Mouse (Mus musculus) left cerebral cortex, adult 8-10 months (tissue): ENCODE results near the gene Npepl1. TPM values are rescaled to one million over a fixed set of nuclear protein-coding genes. Genes with fewer than 3 reads are reported as not detected.

Experiments
- DNase-seq, 2 experiments: peaks; one replicate each; pipeline ENCODE4 v3.0.0; 2022; ENCODE audit warnings: low spot score in 2 of 2
- total RNA-seq, 4 experiments: library from RNA; stranded (reverse); gene quantifications; 2 replicates each; pipeline ENCODE4 v1.2.4; 2022

Npepl1 gene
- 10 to 100 TPM; 14.2 to 17.9 (median 16.4) TPM for total RNA-seq

- peak in 1 of 2 experiments; percentile 43 for DNase-seq
These were observed at the start of gene Npepl1 for GRCm38 (mm10) chr2:174109991-174110782. Npepl1 (plus strand) TSS chr2:174110349.

- DNase-seq: no peak
These were observed 48.9 kb upstream of the Npepl1 start for GRCm38 (mm10) chr2:174061219-174061618.

GRCm38 (mm10) chr2:174063074-174063473 is 47.1 kb upstream of the Npepl1 start:
- no peak for DNase-seq

- DNase-seq: no peak
These were observed 46.5 kb upstream of the Npepl1 start for GRCm38 (mm10) chr2:174063527-174064211.

- no peak for DNase-seq
These were observed 42.2 kb upstream of the Npepl1 start for GRCm38 (mm10) chr2:174067793-174068419.

GRCm38 (mm10) chr2:174069532-174070049 is 40.6 kb upstream of the Npepl1 start:
- DNase-seq: no peak

GRCm38 (mm10) chr2:174071406-174071805 is 38.7 kb upstream of the Npepl1 start:
- DNase-seq: no peak

GRCm38 (mm10) chr2:174073156-174073790 is 36.9 kb upstream of the Npepl1 start:
- no peak for DNase-seq

- no peak for DNase-seq
These were observed 35.5 kb upstream of the Npepl1 start for GRCm38 (mm10) chr2:174074621-174075020.

- peak in 1 of 2 experiments; percentile 10 for DNase-seq
These were observed 35.0 kb upstream of the Npepl1 start for GRCm38 (mm10) chr2:174075072-174075570.

GRCm38 (mm10) chr2:174075673-174076432 is 34.3 kb upstream of the Npepl1 start, which contains the start of gene Stx16:
Stx16 (plus strand) TSS chr2:174076308.
- peak; percentile 85 to 97 for DNase-seq

GRCm38 (mm10) chr2:174076433-174076824 is 33.7 kb upstream of the Npepl1 start:
- no peak for DNase-seq

GRCm38 (mm10) chr2:174077004-174077695 is 33.0 kb upstream of the Npepl1 start:
- DNase-seq: no peak

- no peak for DNase-seq
These were observed 32.3 kb upstream of the Npepl1 start for GRCm38 (mm10) chr2:174077776-174078338.

GRCm38 (mm10) chr2:174081833-174082232 is 28.3 kb upstream of the Npepl1 start:
- DNase-seq: no peak

GRCm38 (mm10) chr2:174082380-174082918 is 27.7 kb upstream of the Npepl1 start:
- DNase-seq: no peak

GRCm38 (mm10) chr2:174095086-174095485 is 15.1 kb upstream of the Npepl1 start:
- no peak for DNase-seq

- DNase-seq: no peak
These were observed 7.8 kb upstream of the Npepl1 start for GRCm38 (mm10) chr2:174102399-174102798.

- no peak for DNase-seq
These were observed 6.6 kb upstream of the Npepl1 start for GRCm38 (mm10) chr2:174103527-174103926.
